Mouse (Mus musculus) mature B cell (primary cell): Measurements from ENCODE around the gene Lcn2.

ENCODE experiments used
- in situ Hi-C: fragments of 300-500 bp; cut with MboI; formaldehyde crosslinking; loops from 2 replicates; pipeline ENCODE4 v1.14.3; 2019

Lcn2 gene

DNA sequence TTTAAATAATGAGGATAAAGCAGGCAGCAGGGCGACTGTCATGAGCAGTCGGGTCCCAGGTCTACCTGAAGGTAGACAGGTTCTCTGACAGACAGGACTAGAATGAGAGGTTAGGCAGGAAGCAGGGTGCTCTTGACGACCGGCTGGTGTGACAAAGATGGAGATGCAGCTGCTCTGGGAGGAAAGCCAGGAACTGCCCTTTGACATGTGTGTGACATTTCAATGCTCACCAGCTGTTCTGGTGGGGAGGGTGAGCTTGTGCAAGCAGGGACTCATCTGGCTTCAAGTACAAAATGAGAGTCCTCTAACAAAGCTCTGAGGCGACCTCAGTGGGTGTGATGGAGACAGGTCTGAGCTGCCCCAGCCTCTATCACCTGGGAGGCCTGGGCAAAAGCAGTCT lies 25.9 kb upstream of the Lcn2 start:
- in situ Hi-C loops, result no loop called here

- in situ Hi-C loops, result no loop called here
Observed at GRCm38 (mm10) chr2:32412742-32413531, 24.9 kb upstream of the Lcn2 start.

DNA sequence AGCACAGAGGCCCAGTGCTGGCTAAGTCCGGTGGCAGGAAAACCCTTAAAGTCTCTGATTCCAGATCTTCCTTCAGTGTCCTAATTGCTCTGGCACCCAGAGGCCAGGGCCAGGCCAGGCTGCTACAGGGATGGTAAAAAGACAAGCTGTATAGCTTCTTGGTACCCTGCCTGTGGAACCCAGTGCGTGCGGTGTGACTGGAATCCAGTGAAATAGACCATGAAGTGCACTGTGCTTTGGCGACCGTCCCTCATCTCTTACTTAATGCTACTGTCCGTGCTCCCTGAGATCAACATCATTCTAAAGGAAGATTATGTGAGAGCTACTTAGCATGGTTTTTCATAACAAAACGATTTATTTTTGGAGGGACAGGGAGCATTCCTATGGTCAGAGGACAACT lies 23.4 kb upstream of the Lcn2 start:
- in situ Hi-C loops, result no loop called here

DNA sequence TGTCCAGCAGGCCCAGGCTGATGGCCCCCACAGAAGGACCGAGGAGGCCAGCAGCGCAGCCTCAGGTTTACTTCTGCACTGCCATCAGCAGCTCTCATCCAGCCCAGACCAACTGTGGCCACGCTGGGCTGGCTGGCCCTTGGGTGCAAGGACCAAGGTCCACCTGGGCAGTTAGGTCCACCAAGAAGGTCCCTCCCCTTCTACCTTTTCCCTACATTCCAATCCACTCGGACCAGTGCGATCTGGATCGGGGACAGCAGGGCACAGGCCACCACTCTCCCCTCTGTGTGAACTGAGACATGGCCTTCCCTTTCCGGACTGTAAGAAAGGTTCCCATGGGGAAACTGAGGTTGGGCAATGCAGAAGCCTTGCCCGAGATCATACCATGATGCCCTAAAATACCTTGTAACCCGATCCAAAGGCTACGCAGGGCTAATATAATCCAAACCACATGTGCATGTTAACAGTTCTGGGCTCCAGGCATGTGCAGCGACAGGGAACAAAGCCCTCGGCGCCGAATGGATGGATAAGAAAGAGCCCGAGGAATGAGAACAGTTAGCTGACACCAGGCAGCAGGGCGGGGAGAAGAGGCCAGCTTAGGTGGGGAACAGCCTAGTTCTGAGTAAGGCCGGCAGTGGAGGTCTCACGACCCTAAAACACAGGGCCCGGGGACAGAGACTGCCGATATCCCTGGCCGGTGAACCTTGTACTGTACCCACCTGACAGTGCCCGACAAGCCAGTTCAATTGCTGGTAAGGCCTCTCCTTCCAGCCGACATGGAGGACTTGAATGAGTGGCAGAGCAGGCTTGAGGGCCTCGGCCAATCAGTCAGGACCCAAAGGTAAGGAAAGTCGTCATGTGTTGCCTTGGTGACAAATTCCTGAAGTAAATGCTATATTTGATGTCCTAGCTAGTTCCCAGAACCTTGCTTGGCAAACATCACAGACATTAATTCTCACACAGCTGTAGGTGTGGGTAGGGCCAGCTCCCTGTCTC lies 20.7 kb upstream of the Lcn2 start:
- in situ Hi-C loops, result no loop called here

DNA sequence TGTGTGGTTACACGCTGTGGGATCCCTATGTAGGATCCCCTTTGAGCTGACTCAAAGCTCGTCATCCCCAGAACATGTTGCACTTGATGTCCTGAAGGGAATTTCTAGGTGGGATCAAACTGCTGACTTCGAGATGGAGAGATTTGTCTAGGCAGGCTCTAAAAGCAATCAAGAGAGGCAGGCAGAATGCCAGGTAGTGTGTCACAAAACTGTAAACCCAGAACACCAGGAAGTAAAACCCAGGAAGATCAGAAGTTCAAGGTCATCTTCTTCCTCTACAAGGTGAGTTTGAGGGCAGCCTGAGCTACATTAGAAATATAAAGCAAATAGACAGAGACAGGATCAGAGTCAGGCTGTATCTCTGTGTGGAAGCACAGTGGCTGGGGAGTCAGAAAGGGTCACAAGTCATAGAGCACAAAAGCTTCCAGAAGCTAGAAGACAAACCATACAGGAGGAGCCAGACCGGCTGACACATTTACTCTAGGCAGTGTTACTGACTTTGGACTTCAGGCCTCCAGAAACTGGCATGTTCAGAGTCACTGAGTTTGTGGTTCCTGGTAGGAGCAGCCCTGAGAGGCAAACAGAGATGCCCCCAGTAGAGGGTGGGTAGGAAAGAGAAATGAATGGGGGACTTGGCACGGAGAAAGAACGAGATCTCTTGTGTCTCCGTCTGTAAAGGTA lies 19.2 kb upstream of the Lcn2 start:
- in situ Hi-C loops, result no loop called here

DNA sequence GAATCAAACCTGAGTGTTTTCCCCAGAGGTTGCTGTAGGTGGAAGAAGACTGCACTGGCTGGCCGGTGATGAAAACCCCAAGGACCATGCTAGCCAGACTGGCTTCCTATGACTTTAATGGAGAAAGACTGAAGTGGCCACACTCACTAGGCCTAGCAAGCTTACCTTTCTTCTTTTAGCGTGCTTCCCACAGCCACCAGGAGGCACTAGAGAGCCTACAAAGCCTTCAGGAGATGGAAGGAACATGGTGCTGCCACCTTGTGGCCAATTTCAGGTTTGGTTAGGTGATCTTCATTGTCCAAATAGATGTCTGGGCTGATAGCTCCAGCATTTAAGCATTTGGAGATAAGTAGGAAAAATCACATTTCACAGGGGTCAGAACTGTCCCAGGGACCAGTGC lies 16.6 kb upstream of the Lcn2 start:
- in situ Hi-C loops, result no loop called here

DNA sequence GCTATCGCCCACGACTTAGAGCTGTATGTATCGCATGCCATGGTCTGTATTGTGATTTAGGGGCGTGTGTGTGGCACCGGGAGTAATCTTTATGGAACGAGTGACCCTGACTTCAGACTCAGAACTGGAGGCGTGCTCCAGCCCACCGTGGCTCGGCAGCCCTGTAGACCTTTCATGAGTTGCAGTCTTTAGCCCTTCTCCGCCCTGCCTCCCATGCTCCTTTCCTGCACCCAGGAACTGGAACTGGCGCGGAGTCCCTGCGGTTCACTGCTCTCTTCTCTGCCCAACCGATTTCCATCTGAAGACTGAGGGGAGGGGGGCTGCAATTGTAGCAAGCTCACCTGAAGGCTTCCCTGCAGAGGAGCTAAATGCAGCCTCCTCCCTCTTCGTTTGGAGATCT lies 8.6 kb upstream of the Lcn2 start:
- in situ Hi-C loops, result no loop called here

DNA sequence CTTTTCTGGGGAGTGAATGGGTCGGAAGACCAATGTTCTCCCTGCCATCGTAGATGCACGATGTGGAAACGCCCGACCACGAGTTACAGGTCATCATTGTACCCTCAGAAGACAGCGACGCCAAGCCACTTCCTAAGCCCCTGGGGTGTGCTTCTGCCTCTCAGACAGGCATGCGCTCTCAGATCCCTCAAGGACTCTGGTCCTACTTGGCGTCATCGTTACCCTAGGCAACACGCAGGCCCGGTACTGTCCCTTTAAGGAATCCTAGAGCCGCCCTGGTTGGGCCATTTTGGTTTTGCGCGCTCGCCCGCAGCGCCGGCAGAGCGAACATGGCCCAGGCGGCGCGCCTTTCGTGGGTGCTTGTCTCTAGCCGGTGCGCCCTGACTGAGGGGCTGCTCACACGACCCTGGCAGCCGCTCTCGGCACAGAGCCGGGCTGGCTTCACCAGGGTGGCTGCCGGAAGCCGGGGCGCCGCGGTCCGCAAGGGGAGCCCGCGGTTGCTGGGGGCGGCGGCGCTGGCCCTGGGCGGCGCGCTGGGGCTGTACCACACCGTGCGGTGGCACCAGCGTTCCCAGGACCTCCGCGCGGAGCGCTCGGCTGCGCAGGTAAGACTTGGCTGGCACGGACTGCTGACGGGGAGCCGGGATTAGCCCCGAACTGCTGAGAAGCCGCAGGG lies 8.0 kb upstream of the Lcn2 start:
- in situ Hi-C loops, result no loop called here

GRCm38 (mm10) chr2:32395484-32395945 lies 7.5 kb upstream of the Lcn2 start, which contains the start of gene Ptges2:
Ptges2 (plus strand) TSS chr2:32395896.
- in situ Hi-C loops, result no loop called here

GRCm38 (mm10) chr2:32394973-32395372 lies 6.9 kb upstream of the Lcn2 start:
- in situ Hi-C loops, result no loop called here

DNA sequence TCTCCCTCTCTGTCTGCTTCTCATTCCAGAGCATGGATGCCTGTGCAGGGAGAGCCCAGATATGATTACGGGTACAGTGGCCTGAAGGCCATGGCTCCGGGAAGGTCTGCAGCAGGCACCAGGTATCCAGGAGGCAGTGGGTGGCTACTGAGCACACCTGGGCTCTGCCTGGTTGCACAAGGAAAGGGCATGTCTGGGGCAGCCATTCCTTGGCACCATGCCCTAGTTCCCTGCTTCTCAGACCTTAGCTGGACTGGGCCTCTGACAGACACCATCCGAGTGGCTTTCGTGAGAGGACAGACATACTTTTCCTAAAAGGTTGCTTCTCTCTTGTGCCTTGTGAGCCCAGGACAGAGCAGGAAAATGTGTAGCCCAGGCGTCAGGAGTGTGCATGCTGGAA lies 4.0 kb upstream of the Lcn2 start:
- in situ Hi-C loops, result no loop called here

- in situ Hi-C loops, result no loop called here
Observed at GRCm38 (mm10) chr2:32390871-32391270, 2.8 kb upstream of the Lcn2 start.

- in situ Hi-C loops, result no loop called here
Observed at GRCm38 (mm10) chr2:32389157-32389556, 1.1 kb upstream of the Lcn2 start.

DNA sequence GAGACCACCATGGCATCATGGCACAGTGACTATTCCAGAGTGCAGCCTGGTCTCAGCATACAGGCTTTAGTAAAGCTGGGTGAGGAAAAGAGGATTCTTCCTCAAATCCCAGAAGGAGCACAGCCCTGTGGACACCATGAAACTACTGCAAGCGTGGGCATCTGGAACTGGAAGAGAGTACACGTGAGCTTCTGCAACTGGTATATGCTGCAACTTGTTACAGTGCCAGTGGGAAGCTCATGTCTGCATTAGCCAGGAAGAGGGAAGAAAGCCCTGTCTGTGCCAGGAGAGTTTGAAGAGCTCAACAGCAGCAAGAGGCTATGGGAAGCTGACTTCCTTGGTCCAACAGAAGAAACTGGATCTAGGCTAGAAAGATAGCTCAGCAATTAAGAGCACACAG lies 5.4 kb downstream of the Lcn2 start:
- in situ Hi-C loops, result no loop called here

DNA sequence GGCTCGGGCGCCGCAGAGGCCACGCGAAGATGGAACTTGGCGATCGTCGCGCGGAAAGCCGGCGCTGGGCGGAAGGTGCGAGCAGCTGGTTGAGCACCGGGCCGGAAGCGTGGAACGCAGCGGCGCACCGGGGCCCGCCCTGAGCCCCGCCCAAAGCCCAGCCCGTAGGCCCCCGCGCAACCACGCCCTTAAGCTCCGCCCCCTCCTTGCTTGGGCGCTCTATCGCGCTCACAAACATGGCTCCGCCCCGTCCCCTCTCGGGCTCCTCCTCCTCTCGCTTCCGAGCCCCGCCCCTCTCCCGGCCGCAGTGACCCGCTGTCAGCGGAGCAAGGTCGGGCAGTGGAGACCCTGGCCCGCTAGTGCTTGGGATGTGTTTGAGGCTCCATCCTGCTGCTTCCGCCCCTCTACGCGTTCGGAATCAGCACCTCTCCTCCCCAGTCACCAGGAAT lies 6.3 kb downstream of the Lcn2 start, which contains the start of gene 1110008P14Rik:
Gene 1110008P14Rik (minus strand): TSS at position 164 of the 449 bp plus-strand sequence.
- in situ Hi-C loops, result no loop called here

DNA sequence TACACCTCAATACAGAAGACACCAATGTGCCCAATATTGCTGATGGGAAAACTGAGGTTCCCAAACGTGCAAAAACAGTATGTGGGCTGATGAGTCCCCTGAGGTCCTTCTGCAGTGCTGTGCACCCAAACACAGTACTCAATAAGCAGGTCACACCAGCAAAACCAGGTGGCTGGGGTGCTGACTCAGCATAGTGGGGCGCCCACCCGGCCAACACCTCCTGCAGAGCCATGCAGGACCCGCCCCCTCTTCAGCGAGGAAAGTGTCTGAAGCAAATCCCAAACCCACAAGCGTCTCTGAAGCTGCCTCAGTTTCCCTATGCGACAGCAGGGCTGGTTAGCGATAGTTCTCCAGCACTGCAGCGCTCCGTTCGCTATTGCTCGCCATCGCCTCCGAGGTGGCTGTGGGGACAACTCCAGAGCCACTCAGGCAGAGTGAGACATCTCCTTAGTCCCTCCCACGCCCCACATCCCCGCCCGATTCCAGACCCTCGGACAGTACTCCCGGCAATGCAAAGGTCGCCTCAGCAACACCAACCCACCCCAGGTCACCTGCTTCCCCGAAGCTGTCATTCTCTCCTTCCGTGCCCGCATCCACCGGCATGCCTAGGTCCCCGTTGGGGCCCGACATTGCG lies 6.8 kb downstream of the Lcn2 start:
- in situ Hi-C loops, result no loop called here

- in situ Hi-C loops, result no loop called here
Observed at GRCm38 (mm10) chr2:32380001-32380500, 8.0 kb downstream of the Lcn2 start.

DNA sequence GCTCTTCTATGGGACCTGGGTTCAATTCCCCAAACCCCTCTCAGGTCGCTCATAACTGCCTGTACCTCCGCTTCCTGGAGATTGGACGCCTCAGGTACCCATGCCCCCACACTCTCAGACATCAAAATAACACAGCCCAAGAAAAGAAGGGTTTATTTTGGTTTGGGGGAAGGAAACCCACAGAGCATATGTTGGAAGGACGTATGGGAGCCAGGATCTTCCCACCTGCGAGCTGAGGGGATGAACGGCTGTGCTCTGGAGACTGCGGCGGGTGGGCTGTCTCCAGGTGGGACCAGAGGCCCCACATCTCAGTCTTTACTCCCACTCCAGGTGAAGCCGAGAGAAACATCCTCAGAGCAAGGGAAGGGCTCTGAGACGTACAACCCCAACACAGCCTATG lies 11.1 kb downstream of the Lcn2 start:
- in situ Hi-C loops, result no loop called here

GRCm38 (mm10) chr2:32375317-32375940 lies 12.6 kb downstream of the Lcn2 start:
- in situ Hi-C loops, result no loop called here

DNA sequence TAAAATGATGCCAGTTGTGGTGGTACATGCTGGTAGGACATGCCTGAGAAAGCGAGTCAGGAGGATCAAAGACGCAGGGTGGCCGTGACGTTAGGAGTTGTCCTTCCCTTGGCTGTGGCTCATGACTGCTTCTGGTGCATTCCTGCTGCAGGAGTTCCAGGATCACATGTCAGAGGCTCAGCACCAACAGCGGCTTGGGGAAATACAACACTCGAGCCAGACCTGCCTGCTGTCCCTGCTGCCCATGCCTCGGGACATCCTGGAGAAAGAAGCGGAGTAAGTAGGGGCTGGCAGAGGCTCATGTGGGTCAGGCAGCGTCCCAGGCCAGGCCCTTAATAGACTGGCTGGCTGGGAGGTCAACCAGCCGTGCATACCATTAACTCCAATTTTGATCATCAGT lies 13.9 kb downstream of the Lcn2 start:
- in situ Hi-C loops, result no loop called here
